Mouse (Mus musculus): ENCODE measurements around the gene Cldn6. TPM values are rescaled to one million over a fixed set of nuclear protein-coding genes. Genes with fewer than 3 reads are reported as not detected.

The Cldn6 gene
- polyA plus RNA-seq, 1 experiment from 2014 or later = 9.7 TPM

- ATAC-seq (replicated peaks; ENCODE audit: low FRiP score) (no peak), DNase-seq (ENCODE audit: low spot score) (no peak)
- Histone ChIP-seq H3K4me3 (ENCODE audit: low read depth, low read length) (no peak overlapping the region), H3K9ac (ENCODE audit: low read length) (no peak overlapping the region), H3K4me2 (ENCODE audit: low read depth, low read length, severe bottlenecking) (no peak overlapping the region), H3K9me3 (ENCODE audit: control insufficient read depth, low read length) (no peaks in the 10 kb centered on the region), H3K36me3 (ENCODE audit: control insufficient read depth, insufficient read depth, low read length) (no peaks in the 10 kb centered on the region), H3K27ac (ENCODE audit: low read depth, low read length) (no peak overlapping the region), H3K4me1 (replicated peaks; ENCODE audit: control insufficient read depth, insufficient read depth, low read length) (peaks cover 9% of the 10 kb centered on the region; the same call in 1 of the 2 replicates), H3K27me3 (ENCODE audit: control insufficient read depth, insufficient read depth, low read length) (peaks cover 8% of the 10 kb centered on the region)
- WGBS = 97% methylated on average over 3 of the region's 3 CpGs
These were observed 7.5 kb upstream of the Cldn6 start for GRCm38 (mm10) chr17:23671519-23671918.

GRCm38 (mm10) chr17:23672761-23673160 is 6.3 kb upstream of the Cldn6 start:
- H3K9me3 ChIP-seq (ENCODE audit: control insufficient read depth, low read length) = no peaks in the 10 kb centered on the region
- H3K4me3 ChIP-seq (ENCODE audit: low read depth, low read length) = no peak overlapping the region
- H3K4me2 ChIP-seq (ENCODE audit: low read depth, low read length, severe bottlenecking) = peak overlapping the region; percentile 78
- H3K9ac ChIP-seq (ENCODE audit: low read length) = no peak overlapping the region
- no peak for ATAC-seq (replicated peaks; ENCODE audit: low FRiP score)
- no peak overlapping the region for H3K27ac ChIP-seq (ENCODE audit: low read depth, low read length)
- WGBS = 73% methylated on average over 3 of the region's 3 CpGs
- H3K27me3 ChIP-seq (ENCODE audit: control insufficient read depth, insufficient read depth, low read length) = peaks cover 8% of the 10 kb centered on the region
- H3K36me3 ChIP-seq (ENCODE audit: control insufficient read depth, insufficient read depth, low read length) = no peaks in the 10 kb centered on the region
- no peak for DNase-seq (ENCODE audit: low spot score)
- H3K4me1 ChIP-seq (replicated peaks; ENCODE audit: control insufficient read depth, insufficient read depth, low read length) = peaks cover 9% of the 10 kb centered on the region; the same call in 1 of the 2 replicates

DNA sequence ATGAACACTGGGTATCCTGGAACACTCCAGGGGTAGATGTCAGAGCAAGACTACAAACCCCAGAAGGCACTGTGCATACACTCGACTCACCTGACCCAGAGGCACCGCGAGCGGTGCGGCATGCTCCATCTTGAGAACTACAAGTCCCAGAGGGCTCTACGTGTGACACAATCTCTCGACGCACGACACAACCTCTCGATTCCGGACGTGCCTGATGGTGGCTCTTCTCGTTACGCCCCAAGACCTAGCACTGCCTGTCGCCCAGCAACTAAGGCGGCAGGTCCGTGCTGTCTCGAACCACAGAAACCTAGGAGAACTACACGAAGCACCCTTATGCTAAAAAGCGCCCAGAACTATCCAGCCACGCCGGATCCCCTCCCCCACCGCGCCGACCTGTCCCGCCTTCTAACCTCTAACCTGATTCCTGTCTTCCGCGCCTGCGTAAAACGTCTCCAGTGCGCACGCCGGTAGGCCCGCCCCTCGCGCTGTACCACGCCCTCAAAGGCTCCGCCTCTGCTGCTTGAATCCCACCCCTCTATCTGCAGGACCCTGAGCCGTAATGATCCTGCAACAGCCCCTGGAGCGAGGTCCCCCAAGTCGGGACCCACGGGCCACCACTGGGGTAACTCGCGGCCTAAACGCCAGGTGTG is 5.5 kb upstream of the Cldn6 start, which contains the start of the genes Hcfc1r1 and Thoc6:
Gene Hcfc1r1, plus strand, starts transcription at position 173 of the 650 bp plus-strand sequence.
Gene Thoc6, minus strand, starts transcription at position 459 of the 650 bp plus-strand sequence.
- peak; percentile 92 for ATAC-seq (replicated peaks; ENCODE audit: low FRiP score)
- Histone ChIP-seq H3K4me1 (replicated peaks; ENCODE audit: control insufficient read depth, insufficient read depth, low read length) (peaks cover 9% of the 10 kb centered on the region; the same call in 1 of the 2 replicates), H3K4me3 (ENCODE audit: low read depth, low read length) (peak within 1 kb of the TSS; percentile 44), H3K4me2 (ENCODE audit: low read depth, low read length, severe bottlenecking) (peak within 1 kb of the TSS; percentile 78), H3K9ac (ENCODE audit: low read length) (peak within 1 kb of the TSS; percentile 56), H3K27ac (ENCODE audit: low read depth, low read length) (0 out of 2 replicates have a peak within 1 kb of the TSS, but pooled peaks have one; percentile 3), H3K27me3 (ENCODE audit: control insufficient read depth, insufficient read depth, low read length) (peaks cover 10% of the 10 kb centered on the region), H3K9me3 (ENCODE audit: control insufficient read depth, low read length) (no peaks in the 10 kb centered on the region), H3K36me3 (ENCODE audit: control insufficient read depth, insufficient read depth, low read length) (no peaks in the 10 kb centered on the region)
- peak; percentile 94 for DNase-seq (ENCODE audit: low spot score)
- under 1% methylated on average over 45 of the region's 45 CpGs for WGBS

GRCm38 (mm10) chr17:23674271-23674952 is 4.6 kb upstream of the Cldn6 start:
- Histone ChIP-seq H3K27me3 (ENCODE audit: control insufficient read depth, insufficient read depth, low read length) (peaks cover 18% of the 10 kb centered on the region), H3K36me3 (ENCODE audit: control insufficient read depth, insufficient read depth, low read length) (no peaks in the 10 kb centered on the region), H3K4me1 (replicated peaks; ENCODE audit: control insufficient read depth, insufficient read depth, low read length) (peaks cover 9% of the 10 kb centered on the region; the same call in 1 of the 2 replicates), H3K27ac (ENCODE audit: low read depth, low read length) (no peak overlapping the region), H3K9ac (ENCODE audit: low read length) (peak overlapping the region; percentile 56), H3K4me2 (ENCODE audit: low read depth, low read length, severe bottlenecking) (peak overlapping the region; percentile 78), H3K9me3 (ENCODE audit: control insufficient read depth, low read length) (no peaks in the 10 kb centered on the region), H3K4me3 (ENCODE audit: low read depth, low read length) (peak overlapping the region; percentile 44)
- DNase-seq (ENCODE audit: low spot score) (no peak), ATAC-seq (replicated peaks; ENCODE audit: low FRiP score) (no peak)
- 47% methylated on average over 9 of the region's 9 CpGs for WGBS

- Histone ChIP-seq H3K36me3 (ENCODE audit: control insufficient read depth, insufficient read depth, low read length) (no peaks in the 10 kb centered on the region), H3K4me2 (ENCODE audit: low read depth, low read length, severe bottlenecking) (no peak overlapping the region), H3K9ac (ENCODE audit: low read length) (no peak overlapping the region), H3K27me3 (ENCODE audit: control insufficient read depth, insufficient read depth, low read length) (peaks cover 25% of the 10 kb centered on the region), H3K4me1 (replicated peaks; ENCODE audit: control insufficient read depth, insufficient read depth, low read length) (peaks cover 9% of the 10 kb centered on the region; the same call in 1 of the 2 replicates), H3K4me3 (ENCODE audit: low read depth, low read length) (no peak overlapping the region), H3K9me3 (ENCODE audit: control insufficient read depth, low read length) (no peaks in the 10 kb centered on the region), H3K27ac (ENCODE audit: low read depth, low read length) (no peak overlapping the region)
- 36% methylated on average over 5 of the region's 5 CpGs for WGBS
- DNase-seq (ENCODE audit: low spot score) (no peak), ATAC-seq (replicated peaks; ENCODE audit: low FRiP score) (no peak)
These were observed 3.9 kb upstream of the Cldn6 start for GRCm38 (mm10) chr17:23675127-23675526.

- WGBS = 14% methylated on average over 15 of the region's 15 CpGs
- Histone ChIP-seq H3K36me3 (ENCODE audit: control insufficient read depth, insufficient read depth, low read length) (no peaks in the 10 kb centered on the region), H3K27me3 (ENCODE audit: control insufficient read depth, insufficient read depth, low read length) (peaks cover 30% of the 10 kb centered on the region), H3K4me2 (ENCODE audit: low read depth, low read length, severe bottlenecking) (peak overlapping the region; percentile 98), H3K27ac (ENCODE audit: low read depth, low read length) (no peak overlapping the region), H3K9ac (ENCODE audit: low read length) (no peak overlapping the region), H3K9me3 (ENCODE audit: control insufficient read depth, low read length) (no peaks in the 10 kb centered on the region), H3K4me1 (replicated peaks; ENCODE audit: control insufficient read depth, insufficient read depth, low read length) (peaks cover 9% of the 10 kb centered on the region; the same call in 1 of the 2 replicates), H3K4me3 (ENCODE audit: low read depth, low read length) (no peak overlapping the region; the same call in 1 of the 2 replicates)
- DNase-seq (ENCODE audit: low spot score) (no peak), ATAC-seq (replicated peaks; ENCODE audit: low FRiP score) (no peak)
These were observed 3.3 kb upstream of the Cldn6 start for GRCm38 (mm10) chr17:23675564-23676281.

GRCm38 (mm10) chr17:23676473-23677031 is 2.5 kb upstream of the Cldn6 start:
- ATAC-seq (replicated peaks; ENCODE audit: low FRiP score) = no peak
- no peak overlapping the region for H3K27ac ChIP-seq (ENCODE audit: low read depth, low read length)
- H3K36me3 ChIP-seq (ENCODE audit: control insufficient read depth, insufficient read depth, low read length) = no peaks in the 10 kb centered on the region
- peak overlapping the region; percentile 56; the same call in 1 of the 2 replicates for H3K9ac ChIP-seq (ENCODE audit: low read length)
- peaks cover 9% of the 10 kb centered on the region; the same call in 1 of the 2 replicates for H3K4me1 ChIP-seq (replicated peaks; ENCODE audit: control insufficient read depth, insufficient read depth, low read length)
- peaks cover 38% of the 10 kb centered on the region for H3K27me3 ChIP-seq (ENCODE audit: control insufficient read depth, insufficient read depth, low read length)
- DNase-seq (ENCODE audit: low spot score) = peak; percentile 68
- WGBS = under 1% methylated on average over 36 of the region's 37 CpGs
- H3K4me2 ChIP-seq (ENCODE audit: low read depth, low read length, severe bottlenecking) = peak overlapping the region; percentile 98
- H3K4me3 ChIP-seq (ENCODE audit: low read depth, low read length) = peak overlapping the region; percentile 46
- no peaks in the 10 kb centered on the region for H3K9me3 ChIP-seq (ENCODE audit: control insufficient read depth, low read length)

- DNase-seq (ENCODE audit: low spot score) (peak; percentile 91), ATAC-seq (replicated peaks; ENCODE audit: low FRiP score) (peak; percentile 43)
- peaks cover 43% of the 10 kb centered on the region for H3K27me3 ChIP-seq (ENCODE audit: control insufficient read depth, insufficient read depth, low read length)
- no peaks in the 10 kb centered on the region for H3K9me3 ChIP-seq (ENCODE audit: control insufficient read depth, low read length)
- H3K4me3 ChIP-seq (ENCODE audit: low read depth, low read length) = peak within 1 kb of the TSS; percentile 46
- no peaks in the 10 kb centered on the region for H3K36me3 ChIP-seq (ENCODE audit: control insufficient read depth, insufficient read depth, low read length)
- WGBS = under 1% methylated on average over 34 of the region's 34 CpGs
- H3K27ac ChIP-seq (ENCODE audit: low read depth, low read length) = no peak within 1 kb of the TSS
- peaks cover 9% of the 10 kb centered on the region; the same call in 1 of the 2 replicates for H3K4me1 ChIP-seq (replicated peaks; ENCODE audit: control insufficient read depth, insufficient read depth, low read length)
- peak within 1 kb of the TSS; percentile 98 for H3K4me2 ChIP-seq (ENCODE audit: low read depth, low read length, severe bottlenecking)
- H3K9ac ChIP-seq (ENCODE audit: low read length) = peak within 1 kb of the TSS; percentile 56
These were observed 1.8 kb upstream of the Cldn6 start, which contains the start of gene Tnfrsf12a for GRCm38 (mm10) chr17:23677236-23677679. Gene Tnfrsf12a, minus strand, starts transcription at chr17:23677468.

All from forebrain, embryonic 11.5 days (tissue).